Mouse (Mus musculus) heart, embryonic 14.5 days (tissue): Measurements from ENCODE around the gene Foxn3. TPM values are rescaled to one million over a fixed set of nuclear protein-coding genes. Genes with fewer than 3 reads are reported as not detected.

Source experiments
- ATAC-seq: fragments of 200-750 bp; cut with Nextera tagmentation; 2 replicates; pipeline ENCODE4 v1.8.0; 2017; ENCODE audit warnings: low read depth, moderate TSS enrichment; ENCODE audit not compliant: insufficient number of reproducible peaks, insufficient read depth, low FRiP score
- H3K27ac ChIP-seq, 2 experiments: fragments of 200-500 bp in 1 of 2; fragments of 300-500 bp in 1 of 2; sonication (generic) in 1 of 2; replicated peaks in 1 of 2; 2 replicates each; pipeline ENCODE4 v1.5.1; 2012 to 2014; ENCODE audit warnings: low read depth in 2 of 2, low read length in 2 of 2, control low read depth in 1 of 2, mild to moderate bottlenecking in 1 of 2, mixed read lengths in 1 of 2; ENCODE audit not compliant: control insufficient read depth in 1 of 2, insufficient read depth in 1 of 2
- H3K27me3 ChIP-seq: fragments of 300-500 bp; sonication (generic); 2 replicates; pipeline ENCODE4 v1.6.1; 2014; ENCODE audit warnings: mild to moderate bottlenecking, low read length, control low read depth; ENCODE audit not compliant: control insufficient read depth, insufficient read depth
- H3K36me3 ChIP-seq: fragments of 300-500 bp; sonication (generic); 2 replicates; pipeline ENCODE4 v1.6.1; 2014; ENCODE audit warnings: mild to moderate bottlenecking, control low read depth, low read length, mixed read lengths; ENCODE audit not compliant: control insufficient read depth, insufficient read depth
- H3K4me1 ChIP-seq, 2 experiments: fragments of 200-500 bp in 1 of 2; fragments of 300-500 bp in 1 of 2; sonication (generic) in 1 of 2; 2 replicates each; pipeline ENCODE4 v1.6.1; 2012 to 2014; ENCODE audit warnings: low read length in 2 of 2, control low read depth in 1 of 2, mixed read lengths in 1 of 2; ENCODE audit not compliant: control insufficient read depth in 2 of 2, insufficient read depth in 2 of 2
- H3K4me2 ChIP-seq: fragments of 300-500 bp; sonication (generic); 2 replicates; pipeline ENCODE4 v1.6.1; 2014; ENCODE audit warnings: mild to moderate bottlenecking, low read length
- H3K4me3 ChIP-seq, 2 experiments: fragments of 200-500 bp in 1 of 2; fragments of 300-500 bp in 1 of 2; sonication (generic) in 1 of 2; 2 replicates each; pipeline ENCODE4 v1.5.1; 2012 to 2014; ENCODE audit warnings: low read length in 2 of 2, mild to moderate bottlenecking in 2 of 2, control low read depth in 1 of 2, low read depth in 1 of 2, moderate library complexity in 1 of 2; ENCODE audit not compliant: control insufficient read depth in 1 of 2, insufficient read depth in 1 of 2
- H3K9ac ChIP-seq: fragments of 300-500 bp; sonication (generic); 2 replicates; pipeline ENCODE4 v1.6.1; 2014; ENCODE audit warnings: mild to moderate bottlenecking, low read length
- H3K9me3 ChIP-seq: fragments of 300-500 bp; sonication (generic); 2 replicates; pipeline ENCODE4 v1.6.1; 2016; ENCODE audit warnings: low read length, control low read depth; ENCODE audit not compliant: control insufficient read depth
- WGBS: fragments of 180-500 bp; shearing (Covaris S2); extraction: QIAGEN DNeasy Blood & Tissue Kit; methylation state at CpG from one replicate; pipeline ENCODE4 v1.1.7; 2014; 5-methylcytosine and 5-hydroxymethylcytosine counted together
- polyA plus RNA-seq: library from polyadenylated mRNA; unstranded; fragments of >200 nt; fragmentation: Nextera tagmentation; extraction: Ambion mirVana; gene quantifications from 2 replicates; pipeline ENCODE4 v1.2.1, GENCODE M21; 2014

The Foxn3 gene
- polyA plus RNA-seq, 1 experiment from 2014 or later = 81.0 TPM

GRCm38 (mm10) chr12:99429101-99429500 is 134.3 kb downstream of the Foxn3 start:
- ATAC-seq = no peak
- Histone ChIP-seq H3K36me3 (no peaks in the 10 kb centered on the region), H3K4me2 (no peak overlapping the region), H3K9me3 (no peaks in the 10 kb centered on the region), H3K27me3 (no peaks in the 10 kb centered on the region), H3K4me1 (peaks cover 5 to 9% of the 10 kb centered on the region in 2 experiments), H3K27ac (no peak overlapping the region), H3K4me3 (no peak overlapping the region), H3K9ac (no peak overlapping the region)
- 89% methylated on average over 3 of the region's 3 CpGs for WGBS

GRCm38 (mm10) chr12:99426207-99426916 is 137.0 kb downstream of the Foxn3 start:
- no peak for ATAC-seq
- 48% methylated on average over 14 of the region's 14 CpGs for WGBS

GRCm38 (mm10) chr12:99419396-99419760 is 144.0 kb downstream of the Foxn3 start:
- H3K9me3 ChIP-seq = no peaks in the 10 kb centered on the region
- H3K27me3 ChIP-seq = no peaks in the 10 kb centered on the region
- no peak overlapping the region for H3K9ac ChIP-seq
- H3K27ac ChIP-seq = no peak overlapping the region
- no peak overlapping the region for H3K4me3 ChIP-seq
- ATAC-seq = no peak
- peaks cover 2% of the 10 kb centered on the region in 2 experiments; a peak in 2 of 4 replicates for H3K4me1 ChIP-seq
- 91% methylated on average over 2 of the region's 2 CpGs for WGBS
- no peaks in the 10 kb centered on the region for H3K36me3 ChIP-seq
- no peak overlapping the region for H3K4me2 ChIP-seq

More at GRCm38 (mm10) chr12:99426207-99426916, 137.0 kb downstream of the Foxn3 start:
- no peaks in the 10 kb centered on the region for H3K9me3 ChIP-seq
- H3K4me2 ChIP-seq = no peak overlapping the region
- H3K9ac ChIP-seq = no peak overlapping the region
- no peaks in the 10 kb centered on the region for H3K27me3 ChIP-seq
- no peak overlapping the region for H3K27ac ChIP-seq
- H3K4me3 ChIP-seq = no peak overlapping the region
- no peaks in the 10 kb centered on the region for H3K36me3 ChIP-seq
- no peaks in the 10 kb centered on the region for H3K4me1 ChIP-seq

DNA sequence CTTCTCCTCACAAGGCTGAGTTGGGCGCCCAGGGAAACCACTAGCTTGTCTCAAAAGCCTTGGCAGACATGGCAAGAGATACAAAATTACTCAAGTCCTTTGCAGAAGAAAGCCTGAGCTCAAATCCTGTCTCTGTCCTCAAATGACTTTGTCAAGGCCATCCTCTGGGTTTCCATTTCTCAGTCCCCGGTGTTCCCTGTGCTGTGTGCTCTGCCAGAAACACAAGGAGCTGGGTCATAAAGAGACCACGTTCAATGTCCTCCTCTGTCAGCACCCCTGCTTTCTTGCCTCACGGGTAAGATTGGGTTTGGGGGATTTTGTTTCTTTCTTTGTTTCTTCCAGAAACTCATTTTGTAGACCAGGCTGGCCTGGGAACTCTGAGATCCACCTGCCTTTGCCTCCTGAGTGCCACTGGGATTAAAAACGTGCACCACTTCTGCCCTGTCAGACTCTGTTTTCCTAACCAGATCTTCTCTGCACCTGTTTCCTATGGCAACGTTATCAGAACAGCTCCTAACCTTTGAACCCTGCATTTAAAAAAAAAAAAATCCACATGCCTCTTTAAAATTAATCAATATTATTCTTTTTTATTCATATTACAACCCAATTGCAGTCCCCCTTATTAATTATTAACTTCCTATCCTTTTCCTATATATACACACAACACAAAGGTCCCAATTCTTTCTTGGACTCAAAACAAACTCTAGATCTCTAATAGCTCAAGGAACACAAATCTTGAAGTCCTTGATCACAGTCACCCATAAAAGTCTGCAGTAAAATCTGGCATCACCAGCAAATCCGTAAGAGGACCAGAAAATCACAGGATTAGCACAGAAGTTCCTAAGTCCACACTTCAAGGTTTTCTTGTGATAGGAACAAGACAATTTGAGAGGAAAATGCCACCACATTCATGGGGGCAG is 144.6 kb downstream of the Foxn3 start:
- H3K27me3 ChIP-seq = no peaks in the 10 kb centered on the region
- H3K4me2 ChIP-seq = no peak overlapping the region
- no peak overlapping the region for H3K9ac ChIP-seq
- WGBS = 73% methylated on average over 7 of the region's 7 CpGs
- no peak for ATAC-seq
- no peak overlapping the region for H3K27ac ChIP-seq
- no peaks in the 10 kb centered on the region for H3K36me3 ChIP-seq
- H3K4me1 ChIP-seq = peaks cover 2 to 7% of the 10 kb centered on the region in 2 experiments; a peak in 2 of 4 replicates
- no peaks in the 10 kb centered on the region for H3K9me3 ChIP-seq
- no peak overlapping the region for H3K4me3 ChIP-seq

DNA sequence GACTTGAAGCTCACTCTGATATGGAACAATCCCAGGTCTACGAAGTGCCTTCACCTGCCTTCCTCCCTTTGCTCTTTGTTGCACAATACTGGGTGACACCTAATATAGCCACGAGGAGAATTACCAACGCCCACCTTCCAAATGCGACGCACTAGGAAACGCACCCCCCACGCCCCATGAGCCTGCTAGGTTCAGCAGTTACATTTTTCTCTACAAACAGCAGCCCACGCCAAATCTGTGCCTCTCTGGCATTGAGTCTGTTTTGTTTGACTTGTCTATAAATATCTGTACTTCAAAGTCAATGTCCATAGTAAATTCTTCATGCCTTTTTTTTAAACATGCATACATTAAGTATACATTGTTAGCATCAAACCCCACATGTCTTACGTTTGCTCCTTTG is 145.5 kb downstream of the Foxn3 start:
- Histone ChIP-seq H3K4me2 (no peak overlapping the region), H3K9ac (no peak overlapping the region), H3K9me3 (no peaks in the 10 kb centered on the region), H3K27ac (no peak overlapping the region), H3K4me3 (no peak overlapping the region), H3K36me3 (no peaks in the 10 kb centered on the region), H3K27me3 (no peaks in the 10 kb centered on the region), H3K4me1 (peaks cover 2 to 7% of the 10 kb centered on the region in 2 experiments; a peak in 2 of 4 replicates)
- no peak for ATAC-seq
- 87% methylated on average over 9 of the region's 9 CpGs for WGBS

DNA sequence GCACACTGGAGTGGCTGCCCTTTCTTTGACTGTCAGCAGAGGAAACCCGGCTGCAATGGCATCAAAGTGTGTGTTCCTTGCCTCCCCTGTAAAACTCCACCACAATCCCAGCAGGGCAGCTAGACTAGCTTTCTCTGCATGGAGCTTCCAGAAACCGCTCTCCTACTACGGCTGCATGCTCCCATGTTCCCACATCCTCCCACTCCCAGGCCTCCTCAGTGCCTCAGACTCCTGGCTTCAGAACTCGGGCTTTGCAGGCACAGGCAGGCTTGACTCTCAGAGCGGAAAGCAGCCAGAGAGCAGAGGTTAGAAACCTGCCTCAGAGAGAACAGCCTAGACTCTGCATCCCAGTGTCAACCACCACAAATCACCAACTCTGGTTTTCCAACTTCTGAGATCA is 147.8 kb downstream of the Foxn3 start:
- Histone ChIP-seq H3K36me3 (no peaks in the 10 kb centered on the region), H3K4me3 (no peak overlapping the region), H3K4me2 (no peak overlapping the region), H3K9me3 (no peaks in the 10 kb centered on the region), H3K27ac (no peak overlapping the region), H3K9ac (no peak overlapping the region), H3K4me1 (peaks cover 2 to 7% of the 10 kb centered on the region in 2 experiments; a peak in 2 of 4 replicates), H3K27me3 (no peaks in the 10 kb centered on the region)
- no peak for ATAC-seq
- 67% methylated on average over 5 of the region's 5 CpGs for WGBS

DNA sequence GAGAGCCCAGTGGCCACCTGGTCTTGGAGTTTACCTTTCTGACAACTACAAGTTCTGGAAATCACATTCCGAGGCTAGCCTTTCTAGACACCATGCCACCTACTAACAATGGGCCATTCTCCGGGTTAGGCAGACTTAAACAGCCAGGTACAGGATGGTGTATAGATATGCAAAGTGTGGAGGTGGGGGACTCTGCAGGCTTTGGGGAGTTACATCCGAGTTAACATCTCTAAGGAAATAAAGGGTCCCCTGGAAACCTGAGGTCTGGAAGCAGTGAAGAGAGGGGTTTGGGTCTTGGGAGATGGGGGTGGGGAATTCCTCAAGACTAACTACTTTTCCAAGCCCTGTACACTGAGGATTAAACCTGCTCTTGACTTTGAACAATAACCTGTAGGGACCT is 150.9 kb downstream of the Foxn3 start:
- Histone ChIP-seq H3K9me3 (no peaks in the 10 kb centered on the region), H3K4me3 (no peak overlapping the region), H3K27ac (no peak overlapping the region), H3K27me3 (no peaks in the 10 kb centered on the region), H3K36me3 (no peaks in the 10 kb centered on the region), H3K9ac (no peak overlapping the region), H3K4me1 (peaks cover 0 to 7% of the 10 kb centered on the region in 2 experiments; a peak in 2 of 4 replicates), H3K4me2 (no peak overlapping the region)
- ATAC-seq = no peak
- WGBS = 54% methylated on average over 3 of the region's 3 CpGs
